Mouse (Mus musculus): ENCODE data around the gene Trpv6.

DNA sequence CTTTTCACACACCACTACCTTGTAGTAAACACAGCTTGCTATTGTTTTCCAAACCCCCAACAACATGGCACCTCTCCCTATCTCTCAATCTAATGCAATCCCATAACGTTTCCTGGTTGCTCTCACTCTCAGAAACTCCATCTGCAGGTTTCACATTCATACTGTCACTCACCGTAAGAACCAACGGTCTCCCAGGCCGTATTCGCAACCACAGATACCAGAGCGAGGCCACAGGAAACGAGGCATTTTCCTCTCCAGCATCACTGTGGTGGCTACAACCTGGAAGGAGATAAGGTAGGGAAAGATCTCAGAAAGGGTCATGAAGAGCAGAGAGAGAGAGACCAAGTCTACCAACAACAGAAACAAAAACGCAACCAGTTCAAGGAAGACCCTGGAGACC, 18.4 kb upstream of the Trpv6 start:
- TF ChIP-seq EP300 (IDR thresholded peaks at IDR 0.05; ENCODE audit: low read length), result no peak
- no peak for TF ChIP-seq JUND (conservative IDR thresholded peaks at IDR 0.05; ENCODE audit: low read depth, low read length)
- no peak for TF ChIP-seq POLR2A (IDR thresholded peaks at IDR 0.05; ENCODE audit: low read depth, low read length)
- no peak for TF ChIP-seq ETS1 (conservative IDR thresholded peaks at IDR 0.05; ENCODE audit: low read depth, low read length)
- TF ChIP-seq GABPA (IDR thresholded peaks at IDR 0.05; ENCODE audit: insufficient replicate concordance, low read depth, low read length), result no peak

All from CH12.LX (cell line).